Mouse (Mus musculus): Measurements from ENCODE around the gene Rad51b. TPM values are rescaled to one million over a fixed set of nuclear protein-coding genes. Genes with fewer than 3 reads are reported as not detected.

Gene Rad51b
- total RNA-seq, 4 experiments from 2014 or later, result 0.17 to 0.34 TPM; not detected in 2

DNA sequence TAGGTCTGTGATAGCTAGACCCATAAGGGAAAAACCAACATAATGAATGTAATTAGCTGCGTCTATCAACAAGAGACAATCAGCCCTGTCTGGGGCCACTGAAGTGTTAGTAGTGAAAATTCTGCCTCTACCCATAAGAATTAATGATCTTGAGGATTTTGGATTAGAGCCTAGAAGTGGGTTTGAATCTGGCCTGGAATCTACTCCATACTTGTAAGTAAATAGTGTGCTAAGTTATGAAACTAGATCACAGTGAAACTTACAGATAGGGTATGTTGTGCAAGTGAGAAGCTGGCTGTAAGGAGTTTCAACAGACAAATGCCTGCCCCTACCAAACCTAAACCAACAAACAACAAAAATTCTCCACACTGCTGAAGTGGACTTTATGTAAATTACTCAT lies 83.1 kb downstream of the Rad51b start:
- no peak for DNase-seq (ENCODE audit: low spot score in 2 of 2)

DNA sequence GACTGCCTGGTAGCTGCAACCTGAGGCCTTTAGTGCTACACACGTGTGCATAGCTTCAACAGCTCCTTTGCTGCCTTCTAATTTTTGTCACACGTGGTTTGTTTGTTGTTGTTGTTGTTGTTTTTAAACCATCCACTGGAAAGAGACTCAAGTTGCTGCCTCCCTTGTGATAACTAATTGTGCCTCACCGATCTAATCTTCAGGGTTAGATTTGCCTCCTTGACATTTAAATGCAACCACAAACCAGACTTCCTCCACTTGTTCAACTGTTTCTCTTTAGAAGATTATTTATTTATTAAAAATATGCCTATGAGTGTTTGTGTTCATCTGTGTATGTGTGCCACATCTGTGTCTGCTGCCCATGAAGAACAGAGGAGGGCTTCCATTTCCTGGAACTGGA lies 84.4 kb downstream of the Rad51b start:
- DNase-seq (ENCODE audit: low spot score in 2 of 2), result no peak

DNA sequence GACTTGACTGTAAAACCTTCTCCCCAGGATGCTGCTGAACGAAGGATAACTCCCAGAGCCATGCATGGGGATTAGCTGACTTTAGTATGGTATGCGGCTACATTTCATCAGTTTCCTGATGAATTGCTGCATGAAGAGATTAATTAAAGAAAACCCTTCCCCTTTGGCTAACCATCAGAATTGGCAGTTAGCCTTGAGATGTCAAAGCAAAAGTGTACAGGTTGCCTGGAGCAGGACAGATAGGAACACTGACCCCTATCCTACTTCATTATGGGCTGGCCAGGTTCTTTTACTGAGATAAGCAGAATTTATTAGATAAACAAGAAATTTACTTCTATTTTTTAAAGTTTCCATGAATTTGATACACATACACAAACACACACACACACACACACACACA lies 85.3 kb downstream of the Rad51b start:
- DNase-seq (ENCODE audit: low spot score in 2 of 2), result no peak

DNA sequence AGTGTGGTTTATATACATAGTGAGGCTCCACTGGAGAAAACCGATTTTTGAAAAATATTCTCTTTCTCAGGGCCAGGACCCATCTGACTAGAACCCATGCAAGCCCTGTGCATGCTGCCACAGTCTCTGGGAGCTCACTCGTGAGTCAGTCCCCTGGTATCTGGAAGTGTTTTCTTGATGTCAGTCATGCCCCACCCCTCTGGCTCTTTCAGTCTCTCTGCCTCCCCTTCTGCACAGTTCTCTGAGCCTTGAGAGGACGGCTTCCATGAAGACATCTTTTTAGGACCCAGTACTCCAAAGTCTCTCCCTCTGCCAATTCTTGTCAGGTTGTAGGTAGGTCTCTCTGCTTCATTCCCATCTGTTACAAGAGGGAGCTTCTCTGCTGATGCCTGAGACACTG lies 86.5 kb downstream of the Rad51b start:
- no peak for DNase-seq (ENCODE audit: low spot score in 2 of 2)

DNA sequence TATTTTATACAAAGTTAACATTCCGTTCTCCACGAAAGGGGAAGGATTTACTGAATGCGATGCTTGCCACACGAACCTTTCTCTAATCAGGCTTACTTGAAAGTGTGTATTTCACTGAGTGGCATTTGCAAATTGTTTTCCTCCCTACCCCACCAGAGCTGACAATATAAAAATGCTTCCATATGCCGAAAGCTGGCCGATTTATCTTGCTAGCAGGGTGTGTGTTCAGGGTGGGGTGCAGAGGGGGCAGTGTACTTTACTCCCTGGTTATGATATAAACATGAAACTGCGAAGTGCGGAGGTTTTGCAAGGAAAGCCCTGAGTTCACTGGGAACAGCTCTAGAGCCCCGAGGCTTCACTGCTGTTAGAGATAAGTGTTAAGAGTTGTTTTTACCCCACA lies 87.7 kb downstream of the Rad51b start:
- DNase-seq (ENCODE audit: low spot score in 2 of 2), result no peak

DNA sequence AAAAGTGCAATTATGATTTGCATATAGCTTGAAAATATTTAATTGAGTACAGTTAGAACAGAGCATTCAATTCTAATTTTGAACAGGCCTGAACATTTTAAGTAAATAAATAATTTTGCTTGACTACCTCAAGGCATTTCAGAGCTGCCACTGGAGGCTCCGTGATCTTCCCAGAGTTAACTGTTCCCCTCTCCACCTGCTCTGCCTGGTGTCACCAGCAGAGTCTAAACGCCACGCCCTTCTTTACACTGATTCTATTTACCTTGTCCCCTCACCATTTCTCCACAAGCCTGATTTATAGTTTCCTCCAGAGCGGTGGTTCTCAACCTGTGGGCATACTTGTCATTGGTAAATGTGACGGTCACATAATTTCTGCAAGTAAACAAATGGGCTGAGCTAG lies 88.1 kb downstream of the Rad51b start:
- DNase-seq (ENCODE audit: low spot score in 2 of 2), result no peak

DNA sequence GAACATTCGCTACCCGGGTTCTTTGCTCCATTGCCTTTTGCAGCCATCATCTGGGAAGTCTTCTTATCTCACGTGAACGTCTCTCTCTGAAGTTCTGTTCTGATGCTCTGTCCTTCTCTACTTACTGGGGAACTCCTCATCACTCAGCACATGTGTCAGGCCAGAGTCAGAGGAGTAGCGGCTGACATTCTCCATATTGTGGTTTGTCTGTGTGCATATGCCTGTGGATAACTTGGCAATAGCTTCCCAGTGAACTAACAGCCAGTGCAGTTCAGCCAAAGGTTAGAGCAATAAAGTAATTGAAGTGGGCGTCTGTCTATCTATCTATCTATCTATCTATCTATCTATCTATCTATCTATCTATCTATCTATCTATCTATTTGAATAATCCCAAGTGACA lies 90.8 kb downstream of the Rad51b start:
- DNase-seq (ENCODE audit: low spot score in 2 of 2), result no peak

DNA sequence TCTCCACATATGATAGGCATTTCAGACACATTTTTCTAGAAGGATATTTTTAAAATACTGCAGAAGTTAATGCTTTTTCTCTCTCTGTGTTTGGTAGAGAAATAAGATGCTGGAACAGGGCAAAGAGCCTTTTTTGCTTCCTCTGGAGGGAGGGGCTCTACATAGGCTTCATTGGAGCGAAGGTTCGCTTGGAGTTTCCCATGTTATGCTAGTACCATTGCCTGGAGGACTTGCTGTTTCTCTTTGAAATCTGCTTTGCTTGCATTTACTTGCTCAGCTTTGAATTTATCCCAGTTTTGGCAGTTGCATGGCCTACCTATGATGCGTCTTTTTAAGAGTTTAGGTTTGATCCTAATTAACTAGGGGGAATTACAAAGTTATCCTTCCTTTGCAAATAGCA lies 92.2 kb downstream of the Rad51b start:
- DNase-seq (ENCODE audit: low spot score in 2 of 2), result no peak

DNA sequence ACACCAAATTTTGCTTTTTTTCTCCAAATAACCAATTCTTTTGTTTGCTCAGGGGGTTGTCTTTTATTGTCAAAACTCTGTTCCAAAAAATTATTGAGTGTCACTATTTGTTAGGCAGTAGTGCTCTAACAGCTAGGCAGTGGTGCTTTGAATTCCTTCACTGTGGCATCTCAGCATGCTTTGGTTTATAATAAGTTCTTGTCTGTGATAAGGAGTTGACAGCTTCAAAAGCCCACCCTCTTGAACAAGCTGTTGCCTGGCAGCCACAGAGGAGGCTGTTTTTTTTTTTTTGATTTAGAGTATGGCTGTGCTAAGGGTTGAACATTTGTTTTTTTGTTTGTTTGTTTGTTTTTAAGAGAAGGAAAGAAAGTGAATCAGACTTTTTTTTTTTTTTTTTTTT lies 92.9 kb downstream of the Rad51b start:
- no peak for DNase-seq (ENCODE audit: low spot score in 2 of 2)

DNA sequence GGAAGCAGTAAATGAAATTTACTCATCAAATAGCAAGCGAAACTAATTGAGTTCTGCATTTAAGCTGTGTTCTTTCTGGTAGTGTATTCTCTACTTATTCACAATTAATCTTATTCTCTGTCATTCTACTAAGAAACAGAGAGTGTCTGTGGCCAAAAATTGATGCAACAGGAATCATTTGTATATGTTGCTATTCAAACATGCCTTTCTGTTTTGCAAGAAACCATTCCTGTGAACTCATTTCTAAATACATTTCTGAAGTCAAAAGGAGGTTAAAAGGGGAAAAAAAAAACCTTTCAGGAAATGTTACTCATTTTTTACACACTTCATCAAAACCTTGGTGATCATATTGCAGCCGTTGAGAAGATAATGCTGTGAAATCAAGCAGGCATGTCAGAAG lies 96.6 kb downstream of the Rad51b start:
- no peak for DNase-seq (ENCODE audit: low spot score in 2 of 2)

DNA sequence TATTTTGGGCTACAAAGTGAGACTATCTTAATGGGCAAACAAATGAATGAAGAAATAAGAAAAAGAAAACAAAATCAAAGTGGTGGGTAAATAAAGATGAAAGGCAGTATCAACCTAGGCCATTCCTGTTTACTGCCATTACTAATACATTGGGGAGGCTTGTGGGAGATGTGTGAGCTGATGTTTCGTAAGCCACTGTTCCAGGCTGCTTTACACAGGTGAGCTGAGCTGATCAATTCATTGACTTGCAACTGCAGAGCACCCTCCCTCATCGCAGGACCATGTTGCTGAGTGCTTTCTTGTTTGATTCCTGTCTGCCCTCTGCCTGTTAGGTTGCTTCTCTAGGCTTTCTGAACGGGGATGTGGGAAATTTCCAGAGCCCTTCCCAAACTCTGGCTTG lies 106.9 kb downstream of the Rad51b start:
- DNase-seq (ENCODE audit: low spot score in 2 of 2), result no peak

DNA sequence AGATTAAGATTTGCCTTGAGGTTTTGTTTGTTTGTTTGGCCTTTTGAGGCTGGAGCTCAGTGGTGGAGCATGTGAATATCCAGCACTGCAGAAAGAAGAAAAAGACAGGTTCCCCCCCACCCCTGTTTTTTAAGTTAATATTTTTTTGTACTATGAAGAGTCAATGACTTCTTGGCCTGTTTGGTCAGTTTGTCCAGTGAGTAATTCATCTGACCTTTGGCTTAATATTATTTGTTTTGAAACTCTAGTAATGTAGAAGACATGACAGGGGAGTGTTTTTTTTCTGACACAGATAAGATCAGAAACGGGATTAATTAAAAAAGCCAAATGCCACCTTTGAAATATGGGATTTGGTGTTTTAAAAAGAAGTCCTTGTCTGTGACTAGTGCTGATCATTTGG lies 107.4 kb downstream of the Rad51b start:
- DNase-seq (ENCODE audit: low spot score in 2 of 2), result no peak

DNA sequence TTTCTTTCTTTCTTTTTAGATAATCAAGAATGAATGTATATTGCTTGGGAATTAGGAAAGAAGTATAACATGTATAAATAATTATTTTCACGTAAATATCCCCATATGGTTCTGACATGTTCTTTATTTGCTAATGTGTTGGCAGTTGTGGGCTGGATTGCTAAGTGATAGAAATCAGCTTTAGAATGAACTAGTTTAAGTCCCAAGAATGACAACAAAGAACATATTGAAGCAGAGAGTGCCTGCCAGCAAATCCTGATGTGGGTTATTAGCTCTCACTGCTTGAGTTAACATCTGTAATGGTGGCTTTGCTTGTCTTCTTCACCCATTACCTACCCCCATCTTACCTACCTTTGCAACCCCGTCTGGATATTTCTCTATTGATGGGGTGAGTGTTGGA lies 111.6 kb downstream of the Rad51b start:
- no peak for DNase-seq (ENCODE audit: low spot score in 2 of 2)

DNA sequence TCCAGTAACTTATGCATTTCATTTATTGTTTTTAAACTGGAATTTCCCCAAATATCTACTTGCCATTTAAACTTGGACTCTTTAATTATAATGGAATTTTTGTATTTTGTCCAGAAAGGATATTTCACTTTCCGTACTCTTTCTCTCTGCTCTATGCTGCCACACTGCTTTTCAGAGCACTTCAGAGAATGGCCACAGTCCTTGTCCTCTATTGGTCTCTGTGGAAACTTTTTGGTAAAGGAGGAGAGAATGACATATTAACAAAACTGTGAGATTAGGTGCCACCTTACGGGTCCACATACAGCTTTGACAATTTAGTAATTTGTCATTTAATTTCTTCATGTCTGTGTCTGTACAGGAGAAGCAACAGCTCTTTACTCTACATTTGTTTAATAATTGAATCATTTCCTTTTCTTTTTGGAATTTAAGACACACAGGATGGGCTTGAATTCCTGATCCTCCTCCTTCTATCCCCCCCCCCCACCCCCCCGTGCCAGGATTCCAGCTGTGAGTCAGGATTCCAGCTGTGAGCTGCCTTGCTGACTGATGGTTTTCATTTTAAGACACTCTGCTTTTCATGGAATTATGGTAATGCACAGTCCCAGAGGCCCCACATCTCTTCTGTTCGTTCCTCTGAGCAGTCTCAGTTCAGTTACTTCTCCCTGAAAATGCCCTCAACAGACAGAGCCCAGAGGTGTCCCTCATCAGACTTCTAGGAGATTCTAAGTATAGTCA lies 112.2 kb downstream of the Rad51b start:
- no peak for DNase-seq (ENCODE audit: low spot score in 2 of 2)

DNA sequence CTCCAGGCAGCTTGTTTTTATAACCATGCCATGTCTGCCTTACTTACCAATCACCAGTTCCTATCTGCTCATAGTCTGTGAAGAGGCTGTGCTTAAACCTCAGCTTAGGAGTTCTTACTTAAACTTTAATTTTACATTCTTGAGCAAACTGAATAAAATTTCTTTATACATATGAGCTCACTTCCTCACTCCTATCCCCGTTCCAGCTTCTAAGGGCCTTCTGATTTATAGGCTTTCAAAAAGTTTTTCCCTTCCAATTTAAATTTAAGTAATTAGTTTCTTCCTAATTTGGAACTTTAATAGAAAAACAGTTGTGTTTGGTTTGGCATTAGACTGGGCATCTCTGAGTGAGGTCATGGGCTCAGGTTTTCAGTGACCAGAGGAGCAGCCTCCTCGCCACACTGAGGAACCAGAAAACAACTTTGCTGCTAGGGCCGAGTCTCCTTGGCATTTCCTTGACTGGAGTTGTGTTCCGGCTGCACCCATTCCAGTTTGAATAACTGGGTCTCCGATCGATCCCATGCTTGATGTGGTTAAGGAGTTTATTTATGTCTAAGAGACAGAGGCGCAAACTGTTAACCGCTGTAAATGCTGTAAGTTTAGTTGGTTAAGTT lies 115.9 kb downstream of the Rad51b start:
- no peak for DNase-seq (ENCODE audit: low spot score in 2 of 2)

DNA sequence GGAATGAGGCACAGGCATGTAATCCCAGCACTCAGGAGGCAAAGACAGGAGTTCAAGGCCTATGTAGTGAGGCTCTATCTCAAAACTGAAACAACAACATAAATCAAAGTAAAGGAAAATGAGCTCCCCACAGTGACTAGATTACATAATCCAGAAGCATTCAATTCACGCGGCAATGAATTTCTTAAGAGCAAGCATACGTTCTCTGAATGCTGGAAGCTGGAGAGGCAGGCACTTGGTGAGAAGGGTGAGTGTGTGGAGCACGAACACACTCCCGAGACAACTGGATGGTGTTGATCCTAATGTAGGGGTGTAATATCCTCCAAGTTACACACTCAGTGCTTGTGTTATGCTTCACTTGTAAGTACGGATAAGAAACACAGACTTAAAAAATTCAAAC lies 120.3 kb downstream of the Rad51b start:
- no peak for DNase-seq (ENCODE audit: low spot score in 2 of 2)

DNA sequence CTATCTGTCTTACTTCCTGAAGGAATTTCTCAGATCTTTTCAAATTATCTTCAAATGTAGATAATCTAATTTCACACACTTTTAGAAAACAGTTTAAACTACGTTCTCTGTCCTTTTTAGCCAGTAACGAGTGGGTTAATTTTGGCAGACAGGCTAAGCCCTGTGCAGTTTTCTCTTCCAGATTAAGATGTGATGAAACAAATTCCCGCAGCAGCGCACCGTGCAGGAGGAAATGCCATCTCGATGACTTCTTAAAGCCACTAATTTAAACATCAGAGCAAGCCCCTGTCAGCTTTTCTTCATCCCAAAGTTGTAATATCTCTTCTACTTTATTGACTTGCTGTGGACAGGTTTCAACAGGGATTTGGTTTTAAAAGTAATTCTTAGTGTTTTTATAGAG lies 123.5 kb downstream of the Rad51b start:
- DNase-seq (ENCODE audit: low spot score in 2 of 2), result no peak

DNA sequence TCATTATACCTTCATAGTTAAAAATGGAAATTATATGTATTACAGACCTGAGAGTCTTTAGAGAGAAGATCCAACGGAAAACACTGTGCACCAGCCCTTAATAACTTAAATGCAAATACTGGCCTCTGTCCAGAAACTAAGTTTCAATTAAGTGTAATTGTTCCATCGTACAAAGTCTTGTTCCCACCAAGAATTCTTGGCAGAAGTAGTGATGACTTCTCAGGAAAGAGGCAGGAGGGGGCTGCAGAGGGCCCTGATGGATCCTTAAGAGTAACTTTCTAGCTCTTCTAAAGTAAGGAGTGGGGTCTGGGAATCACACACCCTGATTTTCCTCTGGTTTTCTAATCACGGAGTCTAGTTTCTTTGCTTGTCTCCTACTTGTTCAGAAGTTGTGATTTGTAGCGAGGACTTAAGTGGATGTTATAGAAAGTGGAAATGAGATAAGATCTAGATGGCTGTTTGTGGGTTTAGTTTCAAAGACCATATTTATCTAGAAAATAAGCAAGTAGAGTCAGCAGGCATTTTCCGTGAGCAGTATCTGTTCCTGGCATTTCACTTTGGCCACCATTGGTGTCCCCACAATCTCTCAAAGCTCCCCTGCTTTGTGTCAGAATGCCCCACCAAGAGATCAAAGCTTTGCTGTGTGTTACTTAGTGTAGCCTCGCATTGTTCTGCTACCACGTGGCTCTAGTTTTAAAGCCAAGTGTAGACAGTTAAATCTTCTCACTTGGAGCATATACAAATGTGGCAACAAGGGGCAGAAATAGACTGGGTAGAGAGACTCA lies 132.6 kb downstream of the Rad51b start:
- DNase-seq (ENCODE audit: low spot score in 2 of 2), result no peak

DNA sequence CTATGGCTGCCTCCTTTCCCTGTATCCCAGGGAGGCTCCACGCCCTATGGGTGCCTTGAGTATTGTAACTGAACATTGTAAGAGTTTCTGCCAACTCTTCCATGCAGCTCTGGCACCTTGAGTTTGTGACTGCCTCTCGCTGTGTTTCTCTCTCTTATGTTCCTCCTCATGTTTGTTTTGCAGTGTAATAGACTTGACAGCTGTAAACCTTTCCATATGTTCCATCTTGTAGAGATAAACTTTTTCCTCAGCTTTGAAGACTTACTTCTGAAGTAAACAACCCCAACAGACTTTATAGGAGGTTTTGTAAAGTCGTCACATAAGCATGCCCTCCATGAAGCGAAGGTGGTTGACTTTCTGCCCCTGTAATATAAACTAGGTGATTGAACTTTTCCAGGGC lies 134.1 kb downstream of the Rad51b start:
- DNase-seq (ENCODE audit: low spot score in 2 of 2), result no peak

DNA sequence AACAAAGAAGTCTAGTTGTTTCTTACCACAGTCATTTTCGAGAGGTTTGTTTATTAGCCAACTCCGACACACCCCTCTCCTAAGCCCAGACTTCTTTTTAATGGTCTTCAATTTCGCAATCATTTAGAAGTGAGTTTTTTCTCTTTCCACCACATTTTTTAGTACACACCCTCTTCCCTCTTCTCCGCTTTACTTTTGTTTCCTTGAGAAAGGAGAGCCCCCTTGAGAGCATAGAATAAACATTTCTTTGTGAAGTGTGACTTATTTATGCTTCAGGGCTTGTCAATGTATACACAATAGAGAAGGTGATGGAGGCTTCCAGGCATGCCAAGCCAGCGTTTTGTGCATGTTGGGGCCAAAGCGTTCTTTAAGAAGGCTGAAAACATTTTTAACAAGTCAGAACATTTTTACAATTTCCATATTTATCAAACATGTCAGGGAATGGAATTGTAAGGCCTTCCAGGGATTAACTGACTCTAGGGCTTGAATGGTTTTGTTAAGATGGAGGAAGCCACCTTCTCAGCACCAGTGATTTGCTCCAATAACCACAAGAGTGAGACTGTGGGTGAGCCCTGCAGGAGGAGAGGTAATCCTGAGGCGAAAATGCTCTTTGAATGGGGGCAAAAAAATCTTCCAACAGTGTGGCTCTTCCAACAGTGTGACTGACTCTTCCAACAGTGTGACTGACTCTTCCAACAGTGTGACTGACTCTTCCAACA lies 136.8 kb downstream of the Rad51b start:
- no peak for DNase-seq (ENCODE audit: low spot score in 2 of 2)

DNA sequence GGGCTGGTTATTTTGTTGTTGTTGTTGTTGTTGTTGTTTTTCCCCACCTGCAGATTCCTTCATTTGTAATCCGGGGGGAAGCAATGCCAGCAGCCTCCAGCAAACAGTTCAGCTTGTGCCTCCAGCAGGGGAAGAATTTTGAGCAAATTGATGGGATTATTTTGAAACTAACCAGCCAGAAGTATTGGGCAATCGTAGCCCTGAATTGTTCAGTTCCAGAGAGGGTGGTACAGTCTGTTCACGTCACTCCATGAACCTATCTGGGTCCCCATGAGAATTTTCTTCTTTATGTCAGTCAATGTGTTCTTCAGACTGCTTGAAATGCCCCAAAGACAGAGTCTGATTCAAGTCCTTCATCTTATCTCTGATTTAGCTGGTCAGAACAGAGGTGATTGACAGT lies 138.4 kb downstream of the Rad51b start:
- DNase-seq (ENCODE audit: low spot score in 2 of 2), result no peak

DNA sequence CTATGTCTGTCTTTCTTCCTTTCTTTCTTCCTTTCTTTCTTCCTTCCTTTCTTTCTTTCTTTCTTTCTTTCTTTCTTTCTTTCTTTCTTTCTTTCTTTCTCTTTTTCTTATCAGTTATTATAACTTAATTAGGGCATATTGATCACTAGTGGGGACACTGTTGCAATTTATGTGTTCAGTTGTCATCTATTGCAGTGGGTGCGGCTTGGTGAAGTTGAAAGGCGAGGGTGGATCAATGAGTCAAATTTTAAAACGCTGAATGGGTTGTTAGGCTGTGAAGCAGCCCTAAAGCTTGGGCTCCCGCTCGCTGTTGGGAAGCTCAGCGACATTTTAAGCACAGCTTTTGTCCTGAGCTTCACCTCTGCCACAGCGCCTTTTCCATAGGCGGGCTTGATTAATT lies 139.0 kb downstream of the Rad51b start:
- no peak for DNase-seq (ENCODE audit: low spot score in 2 of 2)
